Mouse (Mus musculus) adrenal gland, adult 18-20 months (tissue): ENCODE measurements around the gene Fbxw9. TPM values are rescaled to one million over a fixed set of nuclear protein-coding genes. Genes with fewer than 3 reads are reported as not detected.

Experiments
- DNase-seq, 2 experiments: peaks; one replicate each; pipeline ENCODE4 v3.0.0; 2021 to 2022; ENCODE audit warnings: low spot score in 2 of 2
- total RNA-seq, 2 experiments: library from RNA; stranded (reverse); gene quantifications; 1 replicate in 1 of 2; 2 replicates in 1 of 2; pipeline ENCODE4 v1.2.3; 2021

Fbxw9 gene
- total RNA-seq, 2 experiments from 2014 or later: 11.1 to 18.1 TPM

- DNase-seq: peak; percentile 81 to 87
Observed at GRCm38 (mm10) chr8:85036718-85037365, 23.0 kb upstream of the Fbxw9 start, which contains the start of gene Tnpo2. Gene Tnpo2, plus strand, starts transcription at chr8:85036915.

- no peak for DNase-seq
Observed at GRCm38 (mm10) chr8:85037366-85037680, 22.5 kb upstream of the Fbxw9 start.

- DNase-seq: peak; percentile 52 to 57
Observed at GRCm38 (mm10) chr8:85037681-85038531, 21.9 kb upstream of the Fbxw9 start.

- DNase-seq: no peak
Observed at GRCm38 (mm10) chr8:85043619-85044018, 16.2 kb upstream of the Fbxw9 start.

GRCm38 (mm10) chr8:85057367-85057766 is 2.5 kb upstream of the Fbxw9 start:
- DNase-seq: no peak

- no peak for DNase-seq
Observed at GRCm38 (mm10) chr8:85062603-85063002, 2.7 kb downstream of the Fbxw9 start.

GRCm38 (mm10) chr8:85065213-85065612 is 5.4 kb downstream of the Fbxw9 start:
- no peak for DNase-seq

- no peak for DNase-seq
Observed at GRCm38 (mm10) chr8:85067155-85067554, 7.3 kb downstream of the Fbxw9 start.

GRCm38 (mm10) chr8:85067982-85068381 is 8.1 kb downstream of the Fbxw9 start, which contains the start of gene Gm5741:
Gene Gm5741, minus strand, starts transcription at chr8:85067982.
- DNase-seq: no peak

GRCm38 (mm10) chr8:85071041-85071440 is 11.2 kb downstream of the Fbxw9 start:
- no peak for DNase-seq

- DNase-seq: peak; percentile 83 to 86
Observed at GRCm38 (mm10) chr8:85071514-85072281, 11.8 kb downstream of the Fbxw9 start, which contains the start of gene Dhps. Gene Dhps, plus strand, starts transcription at chr8:85071757.

GRCm38 (mm10) chr8:85072364-85072929 is 12.6 kb downstream of the Fbxw9 start:
- no peak for DNase-seq

- DNase-seq: no peak
Observed at GRCm38 (mm10) chr8:85073041-85073612, 13.3 kb downstream of the Fbxw9 start.

GRCm38 (mm10) chr8:85074167-85074566 is 14.3 kb downstream of the Fbxw9 start:
- no peak for DNase-seq

GRCm38 (mm10) chr8:85074617-85075016 is 14.8 kb downstream of the Fbxw9 start:
- DNase-seq: no peak

GRCm38 (mm10) chr8:85076001-85076400 is 16.1 kb downstream of the Fbxw9 start:
- DNase-seq: no peak

GRCm38 (mm10) chr8:85076993-85077392 is 17.1 kb downstream of the Fbxw9 start:
- DNase-seq: peak; percentile 67 to 70

- DNase-seq: peak in 1 of 2 experiments; percentile 55
Observed at GRCm38 (mm10) chr8:85080214-85080531, 20.3 kb downstream of the Fbxw9 start.

GRCm38 (mm10) chr8:85080532-85081215 is 20.8 kb downstream of the Fbxw9 start, which contains the start of gene Wdr83os:
Gene Wdr83os, plus strand, starts transcription at chr8:85080740.
- DNase-seq: peak; percentile 47 to 57

- DNase-seq: peak in 1 of 2 experiments; percentile 38
Observed at GRCm38 (mm10) chr8:85081216-85081555, 21.3 kb downstream of the Fbxw9 start, which contains the start of gene Wdr83. Gene Wdr83, minus strand, starts transcription at chr8:85081306.
